Mouse (Mus musculus) heart, adult 8-10 months (tissue): Measurements from ENCODE around the gene Zfand6. TPM values are rescaled to one million over a fixed set of nuclear protein-coding genes. Genes with fewer than 3 reads are reported as not detected.

Experiments used
- DNase-seq: peaks from one replicate; pipeline ENCODE4 v3.0.0; 2022; ENCODE audit warnings: low spot score
- total RNA-seq, 4 experiments: library from RNA; stranded (reverse); gene quantifications; 2 replicates each; pipeline ENCODE4 v1.2.4; 2022

Gene Zfand6
- total RNA-seq, 4 experiments from 2014 or later, result 82.5 to 102 (median 85.4) TPM

- DNase-seq, result peak; percentile 48
Measured at GRCm38 (mm10) chr7:84594087-84594916, 95.5 kb downstream of the Zfand6 start.

- DNase-seq, result no peak
Measured at GRCm38 (mm10) chr7:84591347-84591746, 98.4 kb downstream of the Zfand6 start.

- no peak for DNase-seq
Measured at GRCm38 (mm10) chr7:84590622-84591021, 99.1 kb downstream of the Zfand6 start.

GRCm38 (mm10) chr7:84587101-84587783, 102.5 kb downstream of the Zfand6 start:
- no peak for DNase-seq

GRCm38 (mm10) chr7:84586360-84587100, 103.2 kb downstream of the Zfand6 start:
- DNase-seq, result no peak

- no peak for DNase-seq
Measured at GRCm38 (mm10) chr7:84585086-84585485, 104.7 kb downstream of the Zfand6 start.

- no peak for DNase-seq
Measured at GRCm38 (mm10) chr7:84579769-84580168, 110.0 kb downstream of the Zfand6 start.

GRCm38 (mm10) chr7:84578841-84579240, 110.9 kb downstream of the Zfand6 start:
- DNase-seq, result no peak

- DNase-seq, result no peak
Measured at GRCm38 (mm10) chr7:84577034-84577433, 112.7 kb downstream of the Zfand6 start.

GRCm38 (mm10) chr7:84566200-84566599, 123.6 kb downstream of the Zfand6 start:
- peak; percentile 14 for DNase-seq

- DNase-seq, result no peak
Measured at GRCm38 (mm10) chr7:84564236-84564635, 125.5 kb downstream of the Zfand6 start.

Other genes starting within 250 kb of the Zfand6 start
- under 1 TPM; 0.14 to 0.19 (median 0.18) TPM for gene Gm2115, start 161.0 kb downstream of the Zfand6 start, total RNA-seq
- gene Fah, start 83.2 kb downstream of the Zfand6 start, total RNA-seq, result 10 to 100 TPM; 19.1 to 31.0 (median 23.4) TPM
- not detected for gene Olfr291, start 163.6 kb upstream of the Zfand6 start, total RNA-seq